Mouse (Mus musculus) G1E (cell line): ENCODE measurements at regions not wholly inside any gene's neighbourhood (a gene's known extent, or its start where the extent isn't known, plus 50 kb on each side); places are given as distances from the start of the nearest gene placed in this dataset.

Source experiments
- CTCF ChIP-seq: IDR thresholded peaks from 2 replicates; pipeline ENCODE4 v1.5.1; 2012; ENCODE audit warnings: low read depth, low read length, inconsistent platforms, mixed read lengths
- GATA1 ChIP-seq: IDR thresholded peaks from 2 replicates; pipeline ENCODE4 v1.6.1; 2012; ENCODE audit warnings: borderline replicate concordance, low read length, inconsistent platforms, mixed read lengths
- POLR2AphosphoS5 ChIP-seq: IDR thresholded peaks from 2 replicates; pipeline ENCODE4 v1.6.1; 2012; ENCODE audit warnings: low read depth, low read length, inconsistent platforms; ENCODE audit not compliant: insufficient replicate concordance

DNA sequence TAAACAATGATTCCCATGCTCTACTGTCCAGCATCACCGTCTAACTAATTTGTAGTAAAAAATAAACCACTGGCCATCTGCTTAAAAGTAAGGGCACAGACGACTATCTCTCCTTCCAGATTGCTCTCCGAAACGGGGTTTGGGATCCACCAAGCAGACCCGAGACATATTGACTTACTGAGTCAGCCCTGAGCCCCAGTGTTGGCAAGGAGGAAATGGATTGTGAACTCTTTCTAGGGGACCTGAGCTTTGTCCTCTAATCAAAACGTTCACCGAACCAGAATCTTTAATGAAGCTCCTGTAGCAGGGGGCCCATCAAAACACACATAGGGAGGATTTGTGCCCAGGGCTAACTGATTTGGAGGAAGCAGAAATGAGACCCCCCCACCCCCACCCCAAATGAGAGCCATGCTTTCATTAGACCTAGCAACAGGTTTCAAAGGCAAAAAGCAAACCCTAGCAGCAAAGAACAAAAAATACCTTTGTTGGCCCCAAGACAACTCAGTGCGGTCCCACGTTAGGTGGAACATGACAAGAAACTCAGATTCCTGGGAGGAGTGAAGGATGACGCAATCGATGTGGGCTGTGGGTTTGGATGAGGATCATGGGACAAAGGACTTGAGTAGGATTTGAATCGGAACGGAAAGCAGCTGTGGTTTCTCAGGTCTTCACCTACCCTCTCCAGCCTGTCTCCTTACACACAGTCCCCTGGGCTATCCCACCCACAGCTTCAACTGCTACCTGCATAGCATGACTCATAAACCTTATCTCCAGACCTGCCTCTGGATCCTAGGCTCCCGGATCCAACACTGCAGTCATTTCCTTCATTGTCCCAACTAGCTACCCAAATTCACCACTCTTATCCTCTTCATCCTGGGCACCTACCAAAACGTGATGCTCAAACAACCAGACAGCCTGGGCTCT lies 62.2 kb upstream of the Rreb1 start:
- TF ChIP-seq CTCF = no peak
- TF ChIP-seq POLR2AphosphoS5 = no peak
- TF ChIP-seq GATA1 = no peak
